Mouse (Mus musculus): ENCODE results near the gene Prune2.
A peak's percentile ranks its signal among the peaks of the same experiment; 100 is the strongest.
"Not testable (repeated sequence)": the region's sequence is repeated elsewhere in the genome, so short reads cannot be mapped to it uniquely, and the experiment has no call there.

Gene Prune2

GRCm38 (mm10) chr19:17169746-17170145, 213.8 kb downstream of the Prune2 start:
- DNase-seq (ENCODE audit: inconsistent age in 2 of 2, low spot score in 1 of 2) = no peak

- DNase-seq (ENCODE audit: inconsistent age in 2 of 2, low spot score in 1 of 2) = not testable (repeated sequence)
Observed at GRCm38 (mm10) chr19:17174501-17174900, 218.6 kb downstream of the Prune2 start.

GRCm38 (mm10) chr19:17180506-17180905, 224.6 kb downstream of the Prune2 start:
- DNase-seq (ENCODE audit: inconsistent age in 2 of 2, low spot score in 1 of 2) = no peak

- DNase-seq (ENCODE audit: inconsistent age in 2 of 2, low spot score in 1 of 2) = no peak
Observed at GRCm38 (mm10) chr19:17194730-17195129, 238.8 kb downstream of the Prune2 start.

GRCm38 (mm10) chr19:17199059-17199458, 243.1 kb downstream of the Prune2 start:
- DNase-seq (ENCODE audit: inconsistent age in 2 of 2, low spot score in 1 of 2) = peak in 1 of 2 experiments; percentile 41

GRCm38 (mm10) chr19:17207141-17207540, 251.2 kb downstream of the Prune2 start:
- DNase-seq (ENCODE audit: inconsistent age in 2 of 2, low spot score in 1 of 2) = no peak

GRCm38 (mm10) chr19:17210541-17210940, 254.6 kb downstream of the Prune2 start:
- no peak for DNase-seq (ENCODE audit: inconsistent age in 2 of 2, low spot score in 1 of 2)

- DNase-seq (ENCODE audit: inconsistent age in 2 of 2, low spot score in 1 of 2) = no peak
Observed at GRCm38 (mm10) chr19:17214896-17215520, 259.1 kb downstream of the Prune2 start.

GRCm38 (mm10) chr19:17218195-17218594, 262.3 kb downstream of the Prune2 start:
- DNase-seq (ENCODE audit: inconsistent age in 2 of 2, low spot score in 1 of 2) = no peak

- DNase-seq (ENCODE audit: inconsistent age in 2 of 2, low spot score in 1 of 2) = no peak
Observed at GRCm38 (mm10) chr19:17223801-17224200, 267.9 kb downstream of the Prune2 start.

GRCm38 (mm10) chr19:17225570-17226083, 269.7 kb downstream of the Prune2 start:
- DNase-seq (ENCODE audit: inconsistent age in 2 of 2, low spot score in 1 of 2) = no peak

GRCm38 (mm10) chr19:17226096-17226495, 270.2 kb downstream of the Prune2 start:
- peak in 1 of 2 experiments; percentile 55 for DNase-seq (ENCODE audit: inconsistent age in 2 of 2, low spot score in 1 of 2)

GRCm38 (mm10) chr19:17230013-17230412, 274.1 kb downstream of the Prune2 start:
- DNase-seq (ENCODE audit: inconsistent age in 2 of 2, low spot score in 1 of 2) = no peak

- no peak for DNase-seq (ENCODE audit: inconsistent age in 2 of 2, low spot score in 1 of 2)
Observed at GRCm38 (mm10) chr19:17238471-17238870, 282.6 kb downstream of the Prune2 start.

- DNase-seq (ENCODE audit: inconsistent age in 2 of 2, low spot score in 1 of 2) = no peak
Observed at GRCm38 (mm10) chr19:17240170-17241077, 284.5 kb downstream of the Prune2 start.

- no peak for DNase-seq (ENCODE audit: inconsistent age in 2 of 2, low spot score in 1 of 2)
Observed at GRCm38 (mm10) chr19:17241206-17241605, 285.3 kb downstream of the Prune2 start.

GRCm38 (mm10) chr19:17242962-17243361, 287.0 kb downstream of the Prune2 start:
- DNase-seq (ENCODE audit: inconsistent age in 2 of 2, low spot score in 1 of 2) = no peak

GRCm38 (mm10) chr19:17244544-17244943, 288.6 kb downstream of the Prune2 start:
- DNase-seq (ENCODE audit: inconsistent age in 2 of 2, low spot score in 1 of 2) = no peak

- no peak for DNase-seq (ENCODE audit: inconsistent age in 2 of 2, low spot score in 1 of 2)
Observed at GRCm38 (mm10) chr19:17247352-17247925, 291.5 kb downstream of the Prune2 start.

- DNase-seq (ENCODE audit: inconsistent age in 2 of 2, low spot score in 1 of 2) = no peak
Observed at GRCm38 (mm10) chr19:17249691-17250090, 293.8 kb downstream of the Prune2 start.

GRCm38 (mm10) chr19:17250801-17251200, 294.9 kb downstream of the Prune2 start:
- no peak for DNase-seq (ENCODE audit: inconsistent age in 2 of 2, low spot score in 1 of 2)

- no peak for DNase-seq (ENCODE audit: inconsistent age in 2 of 2, low spot score in 1 of 2)
Observed at GRCm38 (mm10) chr19:17251453-17251852, 295.5 kb downstream of the Prune2 start.

Data from adrenal gland, adult (tissue).